Mouse (Mus musculus): ENCODE data around the gene Nek9. TPM values are rescaled to one million over a fixed set of nuclear protein-coding genes. Genes with fewer than 3 reads are reported as not detected.

The Nek9 gene
- total RNA-seq (2014; rRNA removed) (19.0 and 23.2 TPM in 2 replicates), polyA plus RNA-seq (2015; fragmentation: Nextera tagmentation; extraction: Ambion mirVana) (6.6 and 8.5 TPM in 2 replicates)

DNA sequence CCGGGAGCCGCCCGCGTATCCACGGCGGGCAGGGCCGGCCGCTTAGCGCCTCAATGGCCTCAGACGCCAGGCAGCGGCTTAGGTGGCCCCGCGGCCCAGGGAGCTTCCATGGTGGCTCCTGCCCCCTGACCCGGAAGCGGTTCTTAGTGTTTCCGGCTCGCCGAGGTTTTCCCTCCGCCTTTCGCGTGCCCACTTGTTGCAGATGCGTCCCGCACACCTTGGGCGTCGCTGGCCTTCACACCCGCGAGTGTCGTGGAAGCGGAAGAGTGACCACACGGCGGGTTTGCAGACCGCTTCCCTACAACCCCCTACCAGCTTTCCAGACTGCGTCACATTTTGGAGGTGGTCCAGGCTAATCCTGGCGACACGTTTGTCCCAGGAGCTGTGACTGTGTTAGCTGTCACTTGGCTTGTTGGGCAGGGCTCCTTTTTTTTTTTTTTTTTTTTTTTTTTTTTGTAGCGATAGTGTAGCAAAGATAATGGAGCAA is at the start of gene Nek9:
Gene Nek9, minus strand, starts transcription at position 120 of the 487 bp plus-strand sequence.
- peak within 1 kb of the TSS; percentile 92 for H3K9ac ChIP-seq
- WGBS = under 1% methylated on average over 35 of the region's 36 CpGs
- H3K27me3 ChIP-seq (ENCODE audit: insufficient read depth, low read length) = no peaks in the 10 kb centered on the region
- DNase-seq = peak; percentile 95
- peak; percentile 16; the same call in 1 of the 2 replicates for TF ChIP-seq CTCF (IDR thresholded peaks at IDR 0.05; ENCODE audit: low read depth)
- no peaks in the 10 kb centered on the region for H3K4me1 ChIP-seq (ENCODE audit: insufficient read depth)
- peak within 1 kb of the TSS; percentile 80 for H3K27ac ChIP-seq (ENCODE audit: low read depth, low read length)
- no peaks in the 10 kb centered on the region for H3K9me3 ChIP-seq (ENCODE audit: low read length)
- peak; percentile 90 for ATAC-seq
- H3K36me3 ChIP-seq (ENCODE audit: insufficient read depth) = peaks cover 16% of the 10 kb centered on the region
- H3K4me3 ChIP-seq (ENCODE audit: low read depth, low read length) = peak within 1 kb of the TSS; percentile 92
- H3K4me2 ChIP-seq (ENCODE audit: low read depth) = peak within 1 kb of the TSS; percentile 73

DNA sequence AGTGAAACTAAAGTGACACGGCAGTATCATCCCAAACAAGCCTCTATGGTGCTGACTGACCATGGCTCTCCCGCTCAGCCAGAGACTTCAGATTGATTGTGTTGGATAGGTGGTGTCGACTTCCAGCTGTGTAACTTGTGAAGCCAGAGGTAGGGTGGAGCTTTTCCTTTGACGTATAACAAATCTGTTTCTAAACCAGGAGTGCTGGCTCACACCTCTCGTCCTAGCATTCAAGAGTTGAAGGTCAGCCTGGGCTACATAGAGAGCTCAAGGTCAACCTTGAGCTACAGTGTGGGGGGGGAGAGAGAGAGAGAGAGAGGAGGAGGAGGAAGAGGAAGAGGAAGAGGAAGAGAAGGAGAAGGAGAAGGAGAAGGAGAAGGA is 46.8 kb upstream of the Nek9 start:
- H3K4me1 ChIP-seq (ENCODE audit: insufficient read depth) = no peaks in the 10 kb centered on the region
- no peak overlapping the region for H3K27ac ChIP-seq (ENCODE audit: low read depth, low read length)
- no peaks in the 10 kb centered on the region for H3K27me3 ChIP-seq (ENCODE audit: insufficient read depth, low read length)
- 66% methylated on average over 5 of the region's 5 CpGs for WGBS
- no peak for DNase-seq
- no peak overlapping the region for H3K4me2 ChIP-seq (ENCODE audit: low read depth)
- ATAC-seq = no peak
- H3K9me3 ChIP-seq (ENCODE audit: low read length) = no peaks in the 10 kb centered on the region
- no peak for TF ChIP-seq CTCF (IDR thresholded peaks at IDR 0.05; ENCODE audit: low read depth)
- H3K4me3 ChIP-seq (ENCODE audit: low read depth, low read length) = no peak overlapping the region
- no peaks in the 10 kb centered on the region for H3K36me3 ChIP-seq (ENCODE audit: insufficient read depth)
- H3K9ac ChIP-seq = no peak overlapping the region

DNA sequence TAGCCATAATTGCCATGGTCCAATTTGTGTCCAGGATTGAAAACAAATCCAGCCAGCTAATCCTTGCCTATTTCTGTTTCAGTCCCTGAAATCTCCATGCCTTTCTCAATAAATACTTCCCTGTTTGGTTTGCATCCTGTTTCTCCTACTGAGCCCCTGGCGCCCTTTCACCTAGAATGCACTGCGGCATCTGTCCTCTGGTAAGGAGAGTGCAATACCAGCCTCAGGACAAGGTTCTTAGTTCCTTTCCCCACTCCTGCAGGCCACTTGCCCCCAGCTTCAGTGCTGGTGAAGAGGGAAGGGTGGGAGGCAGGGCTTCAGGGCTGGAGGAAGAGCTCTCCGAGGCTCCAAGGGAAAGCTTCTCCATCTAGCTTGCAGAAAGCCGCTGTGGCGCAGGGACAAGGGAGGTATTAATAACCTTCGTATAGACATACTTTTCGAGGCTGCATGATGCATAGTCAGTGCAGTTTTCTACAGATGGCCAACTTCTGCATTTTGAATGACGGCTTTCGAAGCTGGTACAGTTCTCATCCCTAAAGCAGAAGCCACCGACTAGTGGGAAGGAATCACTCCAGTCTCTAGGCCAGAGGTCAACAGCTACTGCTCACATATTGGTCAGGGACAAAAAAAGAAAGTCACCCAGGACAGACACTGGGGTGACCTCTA is 46.3 kb upstream of the Nek9 start:
- H3K4me1 ChIP-seq (ENCODE audit: insufficient read depth) = no peaks in the 10 kb centered on the region
- no peak for TF ChIP-seq CTCF (IDR thresholded peaks at IDR 0.05; ENCODE audit: low read depth)
- H3K4me2 ChIP-seq (ENCODE audit: low read depth) = no peak overlapping the region
- DNase-seq (no peak), ATAC-seq (no peak)
- H3K27ac ChIP-seq (ENCODE audit: low read depth, low read length) = no peak overlapping the region
- H3K9me3 ChIP-seq (ENCODE audit: low read length) = no peaks in the 10 kb centered on the region
- H3K27me3 ChIP-seq (ENCODE audit: insufficient read depth, low read length) = no peaks in the 10 kb centered on the region
- H3K36me3 ChIP-seq (ENCODE audit: insufficient read depth) = no peaks in the 10 kb centered on the region
- no peak overlapping the region for H3K9ac ChIP-seq
- no peak overlapping the region for H3K4me3 ChIP-seq (ENCODE audit: low read depth, low read length)
- 83% methylated on average over 10 of the region's 10 CpGs for WGBS

DNA sequence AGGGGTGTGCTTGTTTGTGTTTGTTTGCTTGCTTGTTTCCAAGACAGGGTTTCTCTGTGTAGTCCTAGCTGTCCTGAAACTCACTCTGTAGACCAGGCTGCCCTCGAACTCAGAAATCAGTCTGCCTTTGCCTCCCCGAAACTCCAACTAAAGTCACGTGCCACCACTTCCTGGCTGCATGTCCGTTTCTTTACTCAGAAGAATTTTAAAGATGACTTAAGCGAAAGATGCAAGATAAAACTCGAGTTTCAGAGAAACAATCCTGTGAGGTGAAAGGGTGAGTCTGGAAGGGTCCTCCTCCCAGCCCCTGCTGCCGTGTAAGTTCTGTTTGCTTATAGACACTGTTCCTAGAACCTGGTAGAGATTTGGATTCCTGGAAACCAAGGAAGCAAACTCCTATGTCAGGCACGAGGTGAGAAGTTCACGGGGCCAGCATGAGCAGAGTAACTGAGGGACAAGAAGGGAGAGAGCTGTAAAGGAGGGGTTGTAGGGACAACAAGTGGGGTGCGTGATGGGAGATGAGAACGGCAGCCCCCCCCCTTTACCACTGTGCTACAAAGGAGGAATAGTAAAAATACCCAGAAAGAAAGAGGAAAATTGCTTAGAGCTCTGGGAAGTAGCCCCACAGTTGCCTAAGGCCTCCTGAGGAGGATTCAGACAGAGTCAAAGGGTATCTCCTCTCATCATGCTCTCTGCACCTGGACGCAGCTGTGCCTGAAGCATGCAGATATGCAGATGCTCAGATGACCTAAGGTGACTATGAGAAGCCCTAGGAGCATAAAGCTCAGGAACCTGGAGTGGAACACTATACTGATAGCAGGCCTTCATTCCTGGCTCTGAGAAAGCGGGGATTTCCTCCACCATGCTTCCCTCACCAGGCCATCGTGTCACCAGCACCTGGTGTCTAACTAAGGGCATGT is 43.9 kb upstream of the Nek9 start:
- no peak overlapping the region for H3K4me2 ChIP-seq (ENCODE audit: low read depth)
- DNase-seq = no peak
- no peak overlapping the region for H3K9ac ChIP-seq
- H3K4me3 ChIP-seq (ENCODE audit: low read depth, low read length) = no peak overlapping the region
- TF ChIP-seq CTCF (IDR thresholded peaks at IDR 0.05; ENCODE audit: low read depth) = no peak
- 80% methylated on average over 14 of the region's 14 CpGs for WGBS
- H3K36me3 ChIP-seq (ENCODE audit: insufficient read depth) = no peaks in the 10 kb centered on the region
- no peaks in the 10 kb centered on the region for H3K4me1 ChIP-seq (ENCODE audit: insufficient read depth)
- no peak for ATAC-seq
- no peak overlapping the region for H3K27ac ChIP-seq (ENCODE audit: low read depth, low read length)
- no peaks in the 10 kb centered on the region for H3K27me3 ChIP-seq (ENCODE audit: insufficient read depth, low read length)
- no peaks in the 10 kb centered on the region for H3K9me3 ChIP-seq (ENCODE audit: low read length)

DNA sequence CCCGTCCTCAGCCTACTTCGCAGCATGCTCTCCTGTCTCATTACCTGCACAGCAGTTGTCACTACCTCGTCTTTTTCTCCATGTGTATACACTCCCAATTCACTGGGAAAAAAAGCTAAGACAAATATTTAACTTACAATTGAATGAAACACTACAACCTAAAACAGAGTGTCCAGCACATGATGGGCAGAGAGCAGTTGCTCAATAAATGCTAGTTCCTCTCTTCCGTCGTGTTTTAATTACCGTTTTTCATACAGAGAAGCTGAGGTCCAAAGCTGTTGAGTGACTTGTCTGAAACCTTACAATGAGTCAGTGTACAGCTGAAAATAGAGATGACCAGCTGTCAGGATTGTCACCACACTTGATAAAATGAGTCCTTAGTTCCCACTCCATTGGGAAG is 42.4 kb upstream of the Nek9 start:
- WGBS = 87% methylated on average over 6 of the region's 6 CpGs
- no peak overlapping the region for H3K27ac ChIP-seq (ENCODE audit: low read depth, low read length)
- H3K4me2 ChIP-seq (ENCODE audit: low read depth) = no peak overlapping the region
- no peak overlapping the region for H3K9ac ChIP-seq
- ATAC-seq (no peak), DNase-seq (no peak)
- no peaks in the 10 kb centered on the region for H3K9me3 ChIP-seq (ENCODE audit: low read length)
- H3K4me3 ChIP-seq (ENCODE audit: low read depth, low read length) = no peak overlapping the region
- no peaks in the 10 kb centered on the region for H3K4me1 ChIP-seq (ENCODE audit: insufficient read depth)
- H3K27me3 ChIP-seq (ENCODE audit: insufficient read depth, low read length) = no peaks in the 10 kb centered on the region
- no peaks in the 10 kb centered on the region for H3K36me3 ChIP-seq (ENCODE audit: insufficient read depth)
- no peak for TF ChIP-seq CTCF (IDR thresholded peaks at IDR 0.05; ENCODE audit: low read depth)

DNA sequence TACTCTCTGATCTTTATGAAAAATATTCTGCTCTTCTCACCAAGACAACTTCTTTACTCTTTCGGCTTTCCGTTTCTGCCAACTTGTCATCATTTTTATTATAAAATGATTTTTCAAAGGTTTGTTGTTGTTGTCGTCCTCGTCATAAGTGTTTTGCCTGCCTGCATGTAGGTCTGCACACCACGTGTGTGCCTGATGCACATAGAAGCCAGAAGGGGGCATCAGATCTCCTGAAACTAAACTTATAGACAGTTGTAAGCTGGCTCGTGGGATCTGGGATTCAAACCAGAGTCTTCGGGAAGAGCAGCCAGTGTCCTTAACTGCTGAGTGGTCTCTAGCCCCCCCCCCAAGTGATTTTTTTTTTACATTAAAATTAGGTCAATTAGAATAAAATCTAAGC is 41.8 kb upstream of the Nek9 start:
- no peak for DNase-seq

DNA sequence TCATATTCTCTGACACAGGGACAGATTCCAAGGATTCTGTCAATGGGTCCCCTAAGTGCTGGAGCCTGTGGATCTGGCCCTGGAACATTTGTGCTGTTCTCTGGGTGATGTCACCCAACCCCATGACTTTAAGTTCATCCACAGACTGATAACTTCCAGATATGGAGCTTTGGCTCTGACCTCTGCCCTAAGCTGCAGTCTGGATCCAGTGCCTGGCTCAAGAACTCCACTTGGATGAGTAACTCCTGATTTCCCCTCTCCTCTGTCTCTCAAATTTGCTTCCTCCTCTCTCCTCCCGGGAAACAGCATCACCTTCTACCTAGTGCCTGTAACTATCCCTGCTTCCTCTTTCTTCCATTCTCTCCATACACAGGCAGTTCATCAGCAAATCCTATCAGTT is 41.1 kb upstream of the Nek9 start:
- ATAC-seq (no peak), DNase-seq (no peak)
- no peak overlapping the region for H3K9ac ChIP-seq
- H3K9me3 ChIP-seq (ENCODE audit: low read length) = no peaks in the 10 kb centered on the region
- no peaks in the 10 kb centered on the region for H3K27me3 ChIP-seq (ENCODE audit: insufficient read depth, low read length)
- no peak overlapping the region for H3K4me3 ChIP-seq (ENCODE audit: low read depth, low read length)
- no peaks in the 10 kb centered on the region for H3K4me1 ChIP-seq (ENCODE audit: insufficient read depth)
- TF ChIP-seq CTCF (IDR thresholded peaks at IDR 0.05; ENCODE audit: low read depth) = no peak
- WGBS = 67% methylated on average over 1 of the region's 1 CpGs
- H3K27ac ChIP-seq (ENCODE audit: low read depth, low read length) = no peak overlapping the region
- no peaks in the 10 kb centered on the region for H3K36me3 ChIP-seq (ENCODE audit: insufficient read depth)
- H3K4me2 ChIP-seq (ENCODE audit: low read depth) = no peak overlapping the region

More for the DNA sequence above, 41.8 kb upstream of the Nek9 start:
- 73% methylated on average over 7 of the region's 7 CpGs for WGBS
- H3K9me3 ChIP-seq (ENCODE audit: low read length) = no peaks in the 10 kb centered on the region
- H3K27me3 ChIP-seq (ENCODE audit: insufficient read depth, low read length) = no peaks in the 10 kb centered on the region
- no peak for ATAC-seq
- no peaks in the 10 kb centered on the region for H3K36me3 ChIP-seq (ENCODE audit: insufficient read depth)
- no peak overlapping the region for H3K9ac ChIP-seq
- H3K27ac ChIP-seq (ENCODE audit: low read depth, low read length) = no peak overlapping the region
- H3K4me1 ChIP-seq (ENCODE audit: insufficient read depth) = no peaks in the 10 kb centered on the region
- H3K4me3 ChIP-seq (ENCODE audit: low read depth, low read length) = no peak overlapping the region
- no peak overlapping the region for H3K4me2 ChIP-seq (ENCODE audit: low read depth)
- no peak; the same call in 1 of the 2 replicates for TF ChIP-seq CTCF (IDR thresholded peaks at IDR 0.05; ENCODE audit: low read depth)
